Mouse (Mus musculus): ENCODE data around the gene Rps19bp1. TPM values are rescaled to one million over a fixed set of nuclear protein-coding genes. Genes with fewer than 3 reads are reported as not detected.

Rps19bp1 gene
- polyA plus RNA-seq, 1 experiment from 2014 or later = 36.1 TPM

GRCm38 (mm10) chr15:80258240-80259170 lies 5.6 kb downstream of the Rps19bp1 start:
- no peak overlapping the region for H3K4me2 ChIP-seq (replicated peaks; ENCODE audit: low read depth, low read length)

GRCm38 (mm10) chr15:80257602-80258239 lies 6.4 kb downstream of the Rps19bp1 start:
- Histone ChIP-seq H3K4me2 (replicated peaks; ENCODE audit: low read depth, low read length) (no peak overlapping the region; the same call in 1 of the 2 replicates), H3K4me1 (ENCODE audit: insufficient read depth, low read depth, low read length) (peaks cover 18% of the 10 kb centered on the region; the same call in 1 of the 2 replicates), H3K9ac (replicated peaks; ENCODE audit: low read depth) (peak overlapping the region; percentile 100; the same call in 1 of the 2 replicates), H3K27ac (ENCODE audit: low read length) (0 out of 2 replicates have a peak overlapping the region, but pooled peaks have one; percentile 16), H3K4me3 (ENCODE audit: low read depth, low read length) (no peak overlapping the region), H3K9me3 (ENCODE audit: low read length) (no peaks in the 10 kb centered on the region), H3K27me3 (replicated peaks; ENCODE audit: insufficient read depth, low read length) (no peaks in the 10 kb centered on the region), H3K36me3 (ENCODE audit: insufficient read depth, low read length) (peaks cover 13% of the 10 kb centered on the region)
- no peak for ATAC-seq
- TF ChIP-seq CTCF (IDR thresholded peaks at IDR 0.05) (no peak), EP300 (IDR thresholded peaks at IDR 0.05) (no peak)
- WGBS = 22% methylated on average over 4 of the region's 4 CpGs
- DNase-seq (ENCODE audit: low spot score) = peak; percentile 60

More at GRCm38 (mm10) chr15:80258240-80259170, 5.6 kb downstream of the Rps19bp1 start:
- peaks cover 13% of the 10 kb centered on the region for H3K36me3 ChIP-seq (ENCODE audit: insufficient read depth, low read length)
- 0 out of 2 replicates have a peak overlapping the region, but pooled peaks have one; percentile 16 for H3K27ac ChIP-seq (ENCODE audit: low read length)
- ATAC-seq (no peak), DNase-seq (ENCODE audit: low spot score) (no peak)
- no peak overlapping the region for H3K9ac ChIP-seq (replicated peaks; ENCODE audit: low read depth)
- H3K4me1 ChIP-seq (ENCODE audit: insufficient read depth, low read depth, low read length) = peaks cover 18% of the 10 kb centered on the region; the same call in 1 of the 2 replicates
- H3K27me3 ChIP-seq (replicated peaks; ENCODE audit: insufficient read depth, low read length) = no peaks in the 10 kb centered on the region
- no peak overlapping the region for H3K4me3 ChIP-seq (ENCODE audit: low read depth, low read length)
- TF ChIP-seq EP300 (IDR thresholded peaks at IDR 0.05) (no peak), CTCF (IDR thresholded peaks at IDR 0.05) (no peak)
- WGBS = 56% methylated on average over 11 of the region's 11 CpGs
- H3K9me3 ChIP-seq (ENCODE audit: low read length) = no peaks in the 10 kb centered on the region

- Histone ChIP-seq H3K4me3 (ENCODE audit: low read depth, low read length) (peak overlapping the region; percentile 99), H3K36me3 (ENCODE audit: insufficient read depth, low read length) (peaks cover 13% of the 10 kb centered on the region), H3K9me3 (ENCODE audit: low read length) (no peaks in the 10 kb centered on the region), H3K4me2 (replicated peaks; ENCODE audit: low read depth, low read length) (peak overlapping the region; percentile 94), H3K9ac (replicated peaks; ENCODE audit: low read depth) (peak overlapping the region; percentile 100), H3K27me3 (replicated peaks; ENCODE audit: insufficient read depth, low read length) (no peaks in the 10 kb centered on the region), H3K4me1 (ENCODE audit: insufficient read depth, low read depth, low read length) (peaks cover 18% of the 10 kb centered on the region; the same call in 1 of the 2 replicates), H3K27ac (ENCODE audit: low read length) (peak overlapping the region; percentile 100)
- no peak for ATAC-seq
- no peak for TF ChIP-seq CTCF (IDR thresholded peaks at IDR 0.05)
- no peak for TF ChIP-seq EP300 (IDR thresholded peaks at IDR 0.05)
- WGBS = 45% methylated on average over 12 of the region's 12 CpGs
- DNase-seq (ENCODE audit: low spot score) = no peak
Measured at GRCm38 (mm10) chr15:80256656-80257601, 7.2 kb downstream of the Rps19bp1 start.

GRCm38 (mm10) chr15:80256242-80256641 lies 7.9 kb downstream of the Rps19bp1 start:
- WGBS = 3% methylated on average over 16 of the region's 16 CpGs
- no peak for ATAC-seq
- H3K4me1 ChIP-seq (ENCODE audit: insufficient read depth, low read depth, low read length) = peaks cover 18% of the 10 kb centered on the region; the same call in 1 of the 2 replicates
- peak overlapping the region; percentile 99 for H3K4me3 ChIP-seq (ENCODE audit: low read depth, low read length)
- H3K27me3 ChIP-seq (replicated peaks; ENCODE audit: insufficient read depth, low read length) = no peaks in the 10 kb centered on the region
- peak overlapping the region; percentile 100 for H3K27ac ChIP-seq (ENCODE audit: low read length)
- DNase-seq (ENCODE audit: low spot score) = no peak
- H3K9ac ChIP-seq (replicated peaks; ENCODE audit: low read depth) = peak overlapping the region; percentile 100
- no peaks in the 10 kb centered on the region for H3K9me3 ChIP-seq (ENCODE audit: low read length)
- TF ChIP-seq CTCF (IDR thresholded peaks at IDR 0.05) = no peak
- no peak for TF ChIP-seq EP300 (IDR thresholded peaks at IDR 0.05)
- peak overlapping the region; percentile 94 for H3K4me2 ChIP-seq (replicated peaks; ENCODE audit: low read depth, low read length)
- peaks cover 13% of the 10 kb centered on the region for H3K36me3 ChIP-seq (ENCODE audit: insufficient read depth, low read length)

GRCm38 (mm10) chr15:80255646-80256121 lies 8.4 kb downstream of the Rps19bp1 start:
- Histone ChIP-seq H3K27ac (ENCODE audit: low read length) (peak overlapping the region; percentile 100), H3K27me3 (replicated peaks; ENCODE audit: insufficient read depth, low read length) (no peaks in the 10 kb centered on the region), H3K4me3 (ENCODE audit: low read depth, low read length) (peak overlapping the region; percentile 99), H3K4me1 (ENCODE audit: insufficient read depth, low read depth, low read length) (peaks cover 18% of the 10 kb centered on the region; the same call in 1 of the 2 replicates), H3K9ac (replicated peaks; ENCODE audit: low read depth) (peak overlapping the region; percentile 100), H3K36me3 (ENCODE audit: insufficient read depth, low read length) (peaks cover 13% of the 10 kb centered on the region), H3K4me2 (replicated peaks; ENCODE audit: low read depth, low read length) (peak overlapping the region; percentile 94), H3K9me3 (ENCODE audit: low read length) (no peaks in the 10 kb centered on the region)
- under 1% methylated on average over 27 of the region's 51 CpGs for WGBS
- ATAC-seq (peak; percentile 76), DNase-seq (ENCODE audit: low spot score) (peak; percentile 97)
- TF ChIP-seq EP300 (IDR thresholded peaks at IDR 0.05) = no peak
- no peak; the same call in 1 of the 2 replicates for TF ChIP-seq CTCF (IDR thresholded peaks at IDR 0.05)
